Mouse (Mus musculus) kidney, adult 8-10 months (tissue): ENCODE measurements around the gene Ubtd2.
"Not testable (repeated sequence)": the region's sequence is repeated elsewhere in the genome, so short reads cannot be mapped to it uniquely, and the experiment has no call there.

Experiments used
- DNase-seq, 2 experiments: peaks; one replicate each; pipeline ENCODE4 v3.0.0; 2022

Ubtd2 gene

DNA sequence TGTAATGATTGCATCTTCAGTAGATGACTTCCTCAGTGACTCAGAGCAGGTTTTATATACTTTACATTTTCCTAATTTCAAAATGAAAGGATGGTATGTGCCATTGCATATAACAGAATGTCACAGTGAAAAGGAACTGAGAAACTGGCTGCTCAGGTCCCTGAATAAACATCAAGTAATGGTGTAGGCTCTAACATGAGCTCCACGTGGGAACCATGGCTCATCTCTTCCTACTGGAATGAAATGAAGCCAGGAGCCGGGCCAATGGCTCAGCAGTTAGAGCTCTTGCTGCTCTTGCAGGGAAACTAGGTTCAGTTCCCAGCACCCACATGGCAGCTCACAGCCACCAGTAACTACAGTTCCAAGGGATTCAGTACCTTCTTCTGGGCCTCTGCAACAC lies 16.8 kb downstream of the Ubtd2 start:
- no peak for DNase-seq

DNA sequence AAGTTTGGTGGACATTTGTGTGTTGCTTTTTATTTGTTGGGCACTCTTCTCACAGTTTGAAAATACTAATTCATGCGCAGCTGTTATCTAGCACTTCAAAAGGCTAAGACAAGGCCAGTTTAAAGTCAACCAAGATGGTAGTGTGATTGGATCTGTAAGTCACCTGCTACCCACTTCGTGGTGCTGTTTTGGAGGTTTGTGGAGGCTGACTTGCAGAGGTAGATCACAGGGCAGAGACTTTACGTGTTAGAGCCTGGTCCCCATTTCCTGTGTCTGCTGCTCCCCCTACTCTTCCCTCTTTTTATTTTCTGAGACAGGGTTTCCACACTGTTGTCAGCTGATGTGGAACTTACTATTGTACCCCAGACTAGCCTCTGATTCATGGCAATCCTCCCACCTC lies 19.6 kb downstream of the Ubtd2 start:
- no peak for DNase-seq

DNA sequence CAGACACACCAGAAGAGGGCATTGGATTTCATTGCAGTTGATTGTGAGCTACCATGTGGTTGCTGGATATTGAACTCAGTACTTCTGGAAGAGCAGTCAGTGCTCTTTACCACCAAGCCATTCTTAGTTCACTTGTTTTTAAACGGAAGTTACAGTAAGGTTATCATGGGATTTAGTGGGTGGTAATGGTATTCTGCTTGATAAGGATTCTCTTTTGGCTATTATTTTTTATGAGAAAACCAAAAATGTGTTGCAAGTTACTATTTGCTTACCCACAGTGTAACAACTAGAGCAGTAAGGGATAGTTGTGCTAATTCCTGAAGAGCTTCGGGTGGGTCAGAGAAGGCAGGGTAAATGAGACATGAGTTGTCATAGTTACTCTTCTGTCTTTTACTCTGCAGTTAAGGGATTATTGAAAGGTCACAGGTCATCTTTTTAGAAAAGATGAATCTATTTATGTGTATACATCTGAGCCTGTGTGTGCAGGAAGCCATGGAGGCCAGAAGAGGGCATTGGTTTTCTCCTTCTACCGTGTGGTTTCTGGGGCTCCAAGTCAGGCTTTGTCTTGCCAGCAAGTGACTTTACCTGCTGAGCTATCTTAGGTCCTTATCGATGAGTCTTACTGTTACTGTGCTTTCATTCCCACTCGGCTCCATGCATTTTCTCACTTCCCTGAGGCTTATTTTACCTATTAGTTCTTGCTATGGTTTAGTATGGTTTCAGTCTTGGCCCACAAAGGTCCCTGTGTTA lies 20.5 kb downstream of the Ubtd2 start:
- DNase-seq: no peak

DNA sequence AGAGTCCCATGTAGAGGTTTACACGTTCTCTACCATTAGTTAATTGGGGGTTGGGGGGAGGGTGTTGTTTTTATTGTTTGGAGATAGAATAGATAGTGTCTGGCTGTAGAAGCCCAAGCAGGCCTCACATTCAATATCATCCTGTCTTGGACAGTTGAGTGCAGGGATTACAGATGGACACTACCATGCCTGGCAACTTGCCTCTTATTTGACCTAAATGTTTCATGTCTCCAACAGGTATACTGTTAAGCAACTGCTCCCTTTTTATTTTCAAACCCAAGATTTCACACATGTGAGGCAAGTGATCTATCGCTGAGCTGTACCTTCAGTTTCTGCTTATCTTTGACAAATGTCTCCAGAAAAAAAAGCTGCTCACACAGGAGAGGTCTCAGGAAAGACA lies 26.4 kb downstream of the Ubtd2 start:
- DNase-seq: no peak

DNA sequence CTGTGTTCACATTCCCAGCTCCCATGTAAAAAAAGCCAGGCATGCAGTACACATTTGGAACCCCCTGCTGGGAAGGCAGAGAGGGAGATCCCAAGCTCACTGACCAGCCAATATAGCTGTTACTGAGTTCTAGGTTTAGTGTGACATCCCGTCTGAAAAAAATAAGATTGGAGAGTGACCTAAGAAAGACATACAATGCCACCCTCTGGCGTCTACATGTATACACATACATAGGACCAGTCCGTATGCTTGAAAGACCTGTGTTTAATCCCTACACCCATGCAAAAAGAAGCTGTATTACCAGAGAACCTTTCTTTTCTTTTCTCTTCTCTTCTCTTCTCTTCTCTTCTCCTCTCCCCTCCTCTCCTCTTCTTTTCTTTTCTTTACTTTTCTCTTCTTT lies 30.1 kb downstream of the Ubtd2 start:
- DNase-seq: no peak

DNA sequence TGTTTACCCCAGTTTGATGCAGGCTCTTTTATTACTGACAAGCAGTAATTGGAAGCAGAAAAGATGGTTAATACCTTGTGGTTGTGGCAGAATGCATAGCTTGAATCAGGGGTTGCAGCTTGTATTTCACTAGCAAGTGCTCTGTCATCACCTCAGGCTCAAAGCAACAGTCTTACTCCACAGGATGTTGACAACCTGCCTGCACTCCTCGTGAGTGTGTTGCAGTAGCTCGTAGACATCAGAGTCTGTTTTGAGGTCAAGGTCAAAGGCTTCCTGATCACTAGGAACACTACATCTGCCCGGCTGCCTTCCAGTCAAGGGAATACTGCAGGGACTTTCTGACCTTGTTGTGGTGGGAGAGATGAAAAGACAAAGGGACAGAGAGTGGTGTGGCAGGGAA lies 31.5 kb downstream of the Ubtd2 start:
- no peak for DNase-seq

DNA sequence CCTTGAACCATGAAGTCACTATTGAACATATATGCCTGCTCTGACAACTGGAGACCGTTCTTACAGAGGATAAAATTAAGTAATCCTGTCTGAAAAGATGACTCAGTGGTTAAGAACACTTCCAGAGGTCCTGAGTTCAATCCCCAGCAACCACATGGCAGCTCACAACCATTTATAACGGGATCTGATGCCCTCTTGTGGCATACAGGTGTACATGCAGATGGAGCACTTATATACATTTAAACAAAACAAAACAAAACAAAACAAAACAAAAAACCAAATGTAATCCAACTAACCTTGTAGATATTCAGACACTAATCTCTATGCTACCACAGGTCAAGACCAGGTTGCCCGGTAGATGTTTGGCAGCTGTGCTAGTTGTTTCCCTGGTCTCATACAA lies 32.3 kb downstream of the Ubtd2 start:
- DNase-seq: no peak

DNA sequence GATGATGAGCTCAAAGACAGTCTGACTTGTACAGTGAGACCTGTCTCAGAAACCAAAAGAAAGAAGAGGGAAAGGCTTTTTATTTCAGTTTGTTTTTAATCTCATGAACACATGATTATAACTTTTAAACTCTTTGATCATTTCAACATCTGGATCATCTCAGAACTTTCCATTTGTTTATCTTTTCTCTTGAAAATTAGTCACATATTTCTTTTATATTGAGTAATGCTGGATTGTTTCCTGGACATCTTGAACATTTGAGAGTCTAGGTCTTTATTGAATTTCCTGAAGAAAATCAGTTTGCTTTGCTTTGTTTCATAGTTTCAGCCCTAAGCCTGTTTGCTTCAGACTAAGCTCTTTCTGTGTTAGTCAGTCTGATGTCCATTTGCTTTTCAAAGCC lies 33.2 kb downstream of the Ubtd2 start:
- DNase-seq: no peak

DNA sequence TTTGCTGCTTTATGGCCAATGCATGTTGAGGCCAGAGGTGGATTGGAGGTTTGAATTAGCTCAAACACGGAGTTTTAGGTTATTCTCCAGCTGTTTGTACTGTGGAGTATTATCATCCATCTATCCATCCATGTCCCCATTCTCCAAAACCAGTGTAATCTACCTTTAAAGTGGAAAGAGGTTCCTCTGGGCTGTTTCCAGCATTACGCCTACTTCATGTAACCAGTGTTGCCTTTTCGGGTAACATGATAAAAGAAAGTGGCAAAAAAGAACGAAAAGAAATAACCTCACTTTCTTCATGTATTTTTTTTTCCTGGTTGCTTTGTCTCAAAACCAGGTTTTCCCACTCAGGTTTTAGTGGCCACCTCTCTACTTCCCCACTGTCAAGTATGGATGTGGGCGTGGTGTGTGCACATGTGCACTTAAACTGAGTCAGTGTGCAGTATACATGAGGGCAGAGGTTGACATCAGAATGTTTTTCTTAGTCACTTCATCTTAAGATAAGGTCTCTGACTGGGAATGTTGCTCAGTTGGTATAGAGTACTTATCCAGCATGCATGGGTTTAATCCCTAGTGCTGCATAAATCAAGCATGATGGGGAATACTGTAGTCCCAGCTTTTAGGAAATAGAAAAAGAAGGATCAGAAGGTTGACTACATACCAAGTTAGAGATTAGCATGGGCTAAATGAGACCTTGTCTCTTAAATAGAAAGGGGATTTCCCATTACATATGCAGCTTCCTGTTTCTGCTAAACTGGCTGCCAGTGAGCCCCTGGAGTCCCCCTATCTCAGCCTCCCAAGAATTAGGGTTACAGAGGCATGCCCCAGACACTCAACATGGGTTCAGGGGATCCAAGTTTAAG lies 33.9 kb downstream of the Ubtd2 start:
- DNase-seq: no peak

DNA sequence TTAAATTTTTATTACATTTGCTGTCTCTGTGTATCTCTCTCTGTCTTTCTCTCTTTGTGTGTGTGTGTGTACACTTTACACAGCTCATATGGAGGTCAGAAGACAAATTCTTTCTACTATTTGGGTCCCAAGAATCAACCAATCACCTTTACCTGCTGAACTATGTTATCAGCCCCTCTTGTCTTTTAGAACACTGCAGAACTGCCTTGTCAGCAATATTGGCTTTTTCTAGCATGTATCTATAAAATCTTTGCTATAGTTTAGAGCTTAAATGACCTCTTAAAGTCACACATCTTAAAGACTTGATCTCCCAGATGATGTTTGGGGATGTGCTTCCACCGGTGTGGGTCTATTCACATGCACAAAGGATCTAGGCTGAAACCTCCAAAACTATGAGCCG lies 35.9 kb downstream of the Ubtd2 start:
- DNase-seq: no peak

DNA sequence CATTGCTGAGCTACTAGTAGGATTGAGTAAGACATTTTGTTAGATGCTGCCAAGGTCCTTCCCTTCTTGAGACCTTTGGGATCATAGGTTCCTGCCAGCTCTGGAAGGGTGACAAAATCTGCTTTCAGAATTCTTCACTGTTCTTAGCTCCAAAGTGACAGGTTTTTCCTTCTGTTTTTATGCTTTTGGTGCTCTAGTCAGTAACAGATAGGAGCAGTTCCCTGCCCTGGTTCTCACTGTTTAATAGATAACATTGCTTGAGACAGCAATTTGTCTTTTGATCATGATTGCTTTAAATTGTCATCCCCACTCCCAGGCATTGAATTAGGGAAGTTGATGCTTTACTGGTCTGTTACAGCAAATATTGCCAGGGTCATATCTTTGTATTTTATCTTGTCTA lies 38.1 kb downstream of the Ubtd2 start:
- peak in 1 of 2 experiments; percentile 4 for DNase-seq

DNA sequence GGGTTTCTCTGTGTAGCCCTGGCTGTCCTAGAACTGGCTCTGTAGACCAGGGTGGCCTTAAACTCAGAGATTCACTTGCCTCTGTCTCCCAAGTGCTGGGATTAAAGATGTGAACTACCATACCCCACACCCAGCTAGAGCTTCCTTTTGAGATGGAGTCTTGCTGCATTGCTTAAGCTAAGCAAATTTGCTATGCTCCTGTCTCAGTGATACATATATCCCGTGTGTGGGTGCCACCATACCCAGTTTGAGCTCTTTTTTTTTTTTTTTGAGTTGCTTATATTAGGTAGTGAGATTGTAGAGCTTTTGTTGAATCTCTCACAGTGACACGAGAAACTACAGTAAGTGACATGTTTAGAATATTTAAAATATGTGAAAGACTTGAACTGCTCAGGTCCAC lies 40.1 kb downstream of the Ubtd2 start:
- DNase-seq: no peak

DNA sequence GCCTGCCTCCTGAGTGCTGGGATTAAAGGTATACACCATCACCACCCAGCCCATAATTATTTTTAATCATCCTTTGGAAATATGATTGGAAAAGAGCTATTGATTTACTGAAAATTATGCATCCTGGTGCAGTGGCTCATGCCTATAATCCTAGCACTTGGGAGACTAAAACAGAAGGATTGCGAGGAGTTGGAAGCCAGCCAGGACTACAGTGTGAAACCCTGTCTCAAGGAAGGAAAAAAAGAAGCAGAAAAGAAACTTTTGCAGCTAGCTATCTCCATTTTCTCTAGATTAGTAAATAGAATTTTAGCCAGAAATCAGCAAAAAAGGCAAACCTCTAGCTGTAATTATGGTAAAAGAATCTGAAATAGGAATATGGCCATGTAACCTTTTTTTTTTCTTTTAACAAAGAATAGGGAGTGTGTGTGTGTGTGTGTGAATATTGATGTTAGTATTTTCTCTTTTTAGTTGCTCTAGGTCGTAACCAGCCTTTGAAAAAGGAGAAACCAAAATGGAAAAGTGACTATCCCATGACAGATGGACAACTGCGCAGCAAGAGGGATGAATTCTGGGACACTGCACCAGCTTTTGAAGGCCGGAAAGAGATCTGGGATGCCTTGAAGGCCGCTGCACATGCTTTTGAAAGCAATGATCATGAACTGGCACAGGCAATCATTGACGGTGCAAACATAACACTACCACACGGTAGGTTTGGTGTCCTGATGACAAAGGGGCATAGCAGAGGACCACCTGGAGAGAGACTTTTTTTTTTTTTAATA lies 43.8 kb downstream of the Ubtd2 start:
- no peak for DNase-seq

DNA sequence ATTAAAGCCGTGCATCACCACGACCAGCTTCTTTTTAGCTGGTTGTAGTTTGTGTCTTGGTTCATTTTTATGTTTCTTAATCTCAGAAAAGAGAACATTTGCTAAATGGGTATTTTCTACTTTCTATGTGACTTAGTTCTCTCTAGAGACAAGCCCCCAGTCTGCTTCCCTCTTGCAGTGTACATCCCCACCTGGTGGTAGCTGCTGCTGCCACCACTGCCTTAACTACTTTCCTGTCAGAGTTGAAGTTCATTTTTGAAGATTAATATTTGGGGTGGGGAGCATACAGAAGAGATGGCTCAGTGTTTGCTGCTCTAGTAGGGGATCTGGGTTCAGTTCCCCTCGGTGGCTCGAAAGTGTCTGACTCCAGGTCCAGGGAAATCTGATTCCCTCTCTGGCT lies 44.8 kb downstream of the Ubtd2 start:
- no peak for DNase-seq

DNA sequence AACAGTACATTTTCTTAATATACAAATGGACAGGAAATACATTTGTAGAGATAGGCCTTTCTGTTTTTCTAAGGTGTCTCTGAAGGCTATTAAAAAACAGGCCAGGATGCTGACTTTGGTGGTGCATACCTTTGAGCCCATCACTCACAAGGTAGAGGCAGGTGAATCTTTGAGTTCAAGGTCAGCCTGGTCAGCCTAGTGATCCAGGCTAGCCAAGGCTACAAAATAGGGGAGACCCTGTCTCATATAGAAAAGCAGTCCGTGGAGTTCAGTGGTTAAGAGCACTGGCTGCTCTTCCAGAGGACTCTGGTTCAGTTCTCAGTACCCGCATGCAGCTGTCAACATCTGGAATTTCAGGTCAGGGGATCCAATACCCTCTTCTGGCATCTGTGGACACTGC lies 48.5 kb downstream of the Ubtd2 start:
- no peak for DNase-seq

DNA sequence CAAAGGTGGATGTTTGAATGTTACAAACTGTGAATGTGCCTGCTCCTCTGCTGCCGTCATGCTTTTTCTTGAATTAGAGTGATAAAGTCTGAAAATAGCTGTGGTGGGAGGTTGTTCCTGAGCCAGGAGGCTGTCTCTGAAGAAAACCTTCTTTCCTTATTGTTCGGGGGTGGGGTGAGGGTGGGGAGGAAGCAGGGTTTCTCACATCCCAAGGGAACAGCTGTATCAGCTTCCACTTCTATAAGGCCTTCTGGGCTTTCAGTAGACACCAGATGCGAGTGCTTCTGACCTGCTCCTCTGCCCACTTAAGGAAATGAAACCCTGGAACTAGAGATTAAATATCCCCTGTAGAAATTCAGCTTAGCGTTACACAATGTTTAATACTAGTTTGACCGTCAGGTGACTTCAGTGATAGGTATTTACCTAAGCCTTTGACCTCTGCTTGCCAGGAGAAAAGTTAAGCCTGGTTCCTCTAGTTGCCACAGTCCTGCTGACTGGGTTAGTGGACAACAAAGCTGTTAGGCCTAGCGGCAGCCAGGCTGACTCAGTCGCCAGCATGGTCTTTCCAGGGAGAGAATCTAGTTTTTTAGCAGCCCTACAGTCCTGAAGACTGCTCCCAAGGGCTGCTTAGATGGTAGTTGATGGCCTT lies 50.0 kb downstream of the Ubtd2 start:
- DNase-seq: no peak

DNA sequence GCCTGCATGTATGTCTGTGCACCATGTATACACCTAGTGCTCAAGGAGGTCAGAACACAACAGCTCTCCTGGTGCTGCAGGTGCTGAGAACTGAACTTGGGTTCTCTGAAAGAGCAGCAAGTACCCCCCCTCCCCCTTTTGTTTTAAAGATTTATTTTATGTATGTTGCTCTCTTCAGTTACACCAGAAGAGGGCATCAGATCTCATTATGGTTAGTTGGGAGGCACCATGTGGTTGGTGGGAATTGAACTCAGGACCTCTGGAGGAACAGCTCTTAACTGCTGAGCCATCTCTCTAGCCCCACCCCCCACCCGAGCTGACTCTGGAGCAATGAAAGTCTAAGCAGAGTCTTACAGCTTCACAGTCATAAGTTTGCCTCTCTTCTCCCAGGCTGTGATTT lies 55.8 kb downstream of the Ubtd2 start:
- DNase-seq: no peak

DNA sequence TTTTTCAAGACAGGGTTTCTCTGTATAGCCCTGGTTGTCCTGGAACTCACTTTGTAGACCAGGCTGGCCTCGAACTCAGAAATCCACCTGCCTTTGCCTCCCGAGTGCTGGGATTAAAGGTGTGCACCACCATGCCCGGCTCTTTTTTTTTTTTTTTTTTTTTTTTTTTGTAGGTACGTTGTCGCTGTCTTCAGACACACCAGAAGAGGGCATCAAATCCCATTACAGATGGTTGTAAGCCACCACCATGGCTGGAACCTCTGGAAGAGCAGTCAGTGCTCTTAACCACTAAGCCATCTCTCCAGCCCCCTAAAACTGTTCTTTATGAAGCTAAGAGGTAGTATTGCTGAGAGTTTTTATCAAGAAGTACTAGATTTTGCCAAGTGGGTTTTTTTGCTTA lies 59.7 kb downstream of the Ubtd2 start:
- not testable (repeated sequence) for DNase-seq

DNA sequence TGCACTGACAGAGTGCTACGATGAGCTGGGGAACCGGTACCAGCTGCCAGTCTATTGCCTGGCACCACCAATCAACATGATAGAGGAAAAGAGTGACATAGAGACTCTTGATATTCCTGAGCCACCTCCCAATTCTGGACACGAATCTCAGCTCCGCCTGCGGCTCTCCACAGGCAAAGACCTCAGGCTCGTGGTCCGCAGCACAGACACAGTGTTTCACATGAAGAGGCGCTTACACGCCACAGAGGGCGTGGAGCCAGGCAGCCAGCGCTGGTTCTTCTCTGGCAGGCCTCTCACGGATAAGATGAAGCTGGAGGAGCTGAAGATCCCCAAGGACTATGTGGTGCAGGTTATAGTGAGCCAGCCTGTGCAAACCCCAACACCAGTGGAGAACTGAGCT lies 60.9 kb downstream of the Ubtd2 start:
- DNase-seq: no peak

DNA sequence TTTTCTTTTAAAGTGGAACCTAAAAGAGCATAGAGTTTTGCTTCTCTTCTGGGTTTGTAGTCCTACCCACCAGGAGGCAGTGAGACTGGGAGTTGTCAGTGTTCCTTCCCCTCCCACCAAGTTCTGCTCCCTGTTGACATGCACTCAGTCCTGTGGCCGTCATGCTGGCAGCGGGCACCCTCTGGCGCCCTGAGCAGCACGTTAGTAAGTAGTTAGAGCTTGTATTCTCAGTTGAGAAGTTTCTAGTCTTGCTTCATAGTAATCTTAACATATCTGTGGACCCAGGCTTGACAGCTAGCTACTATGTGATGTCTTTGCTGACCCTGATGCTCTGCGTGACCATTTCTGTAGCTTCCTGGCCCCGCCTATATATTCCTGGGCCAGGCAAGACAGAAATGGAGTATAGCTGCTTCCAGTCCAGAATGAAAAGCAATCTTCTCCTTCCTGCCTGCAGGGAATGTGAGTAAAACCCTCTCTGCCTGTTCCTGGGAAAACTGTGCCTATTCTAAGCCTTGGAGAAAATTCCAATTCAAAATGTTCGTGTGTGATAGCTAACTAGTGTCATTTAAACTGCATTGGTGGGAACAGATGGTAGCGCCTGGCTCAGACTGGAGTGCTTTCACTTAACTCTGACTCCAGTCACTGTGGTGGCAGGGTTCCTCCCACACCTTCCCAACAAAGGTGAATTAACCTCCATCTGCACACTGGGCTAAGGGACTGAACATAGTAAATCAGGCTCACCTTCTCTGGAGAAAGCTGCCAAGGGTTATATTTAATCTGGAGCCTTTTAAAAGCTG lies 61.9 kb downstream of the Ubtd2 start:
- no peak for DNase-seq

DNA sequence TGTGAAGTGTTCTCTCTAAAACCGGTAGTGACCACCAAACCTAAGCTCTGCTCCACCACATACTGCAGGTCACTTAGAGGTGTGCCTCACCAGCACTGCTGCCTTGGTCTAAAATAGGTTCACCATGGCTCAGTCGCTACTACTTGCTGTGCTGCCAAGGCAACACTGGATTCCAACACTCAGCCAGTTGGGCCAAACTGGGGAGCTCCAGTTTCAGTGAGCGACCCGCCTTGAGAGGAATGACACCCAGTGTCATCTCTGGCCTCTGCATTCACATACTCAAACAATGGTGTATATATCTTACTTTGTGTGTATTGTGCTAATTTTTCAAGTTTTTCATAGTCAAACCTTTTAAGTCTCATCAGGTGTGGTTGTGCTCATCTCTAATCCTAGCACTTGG lies 63.6 kb downstream of the Ubtd2 start:
- no peak for DNase-seq

DNA sequence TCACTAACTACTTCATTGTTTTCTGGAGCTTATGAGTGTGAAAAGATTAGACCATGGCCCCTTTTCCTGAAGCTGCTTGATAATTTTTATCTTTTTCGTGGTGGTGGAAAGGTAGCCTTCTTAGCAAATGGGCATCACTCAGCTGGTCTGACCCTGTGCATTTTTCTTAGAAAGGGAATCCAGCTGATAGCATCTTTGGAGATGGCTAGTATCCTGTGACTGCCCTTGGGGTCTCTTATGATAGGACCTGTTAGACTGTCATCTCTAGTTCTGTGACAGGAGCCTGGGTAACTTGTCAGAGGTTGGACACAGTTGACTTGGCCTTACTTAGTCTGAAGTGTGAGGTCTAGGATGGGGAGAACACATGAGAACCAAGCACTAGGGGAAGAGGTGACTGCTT lies 64.2 kb downstream of the Ubtd2 start:
- DNase-seq: no peak
